Mouse (Mus musculus) megakaryocyte, embryonic 14.5 days (primary cell): ENCODE measurements around the gene Mef2b. TPM values are rescaled to one million over a fixed set of nuclear protein-coding genes. Genes with fewer than 3 reads are reported as not detected.

Source experiments
- H3K27me3 ChIP-seq: replicated peaks from 2 replicates; pipeline ENCODE3; 2012; ENCODE audit warnings: inconsistent platforms
- H3K36me3 ChIP-seq: replicated peaks from 2 replicates; pipeline ENCODE3; 2012; ENCODE audit warnings: low read length, inconsistent platforms, mixed read lengths
- H3K4me1 ChIP-seq: 2 replicates; pipeline ENCODE4 v1.6.1; 2012; ENCODE audit warnings: inconsistent platforms
- H3K4me3 ChIP-seq: replicated peaks from 2 replicates; pipeline ENCODE3; 2012; ENCODE audit warnings: moderate library complexity, mild to moderate bottlenecking, inconsistent platforms
- H3K9me3 ChIP-seq: 2 replicates; pipeline ENCODE4 v1.6.1; 2012; ENCODE audit warnings: inconsistent platforms
- FLI1 ChIP-seq: IDR thresholded peaks from 2 replicates; pipeline ENCODE4 v1.6.1; 2012; ENCODE audit warnings: low read length, inconsistent platforms, mixed read lengths
- GATA1 ChIP-seq: IDR thresholded peaks from 3 replicates; pipeline ENCODE4 v1.6.1; 2012; ENCODE audit warnings: mixed read lengths, low read length, inconsistent platforms, borderline replicate concordance
- polyA plus RNA-seq: library from polyadenylated mRNA; stranded (reverse); fragments of >175 nt; gene quantifications from 2 replicates; pipeline ENCODE4 v1.2.3, GENCODE M21; 2012; ENCODE audit warnings: low replicate concordance; ENCODE audit not compliant: insufficient read depth

Mef2b gene
- polyA plus RNA-seq, 1 experiment: 1.9 TPM

DNA sequence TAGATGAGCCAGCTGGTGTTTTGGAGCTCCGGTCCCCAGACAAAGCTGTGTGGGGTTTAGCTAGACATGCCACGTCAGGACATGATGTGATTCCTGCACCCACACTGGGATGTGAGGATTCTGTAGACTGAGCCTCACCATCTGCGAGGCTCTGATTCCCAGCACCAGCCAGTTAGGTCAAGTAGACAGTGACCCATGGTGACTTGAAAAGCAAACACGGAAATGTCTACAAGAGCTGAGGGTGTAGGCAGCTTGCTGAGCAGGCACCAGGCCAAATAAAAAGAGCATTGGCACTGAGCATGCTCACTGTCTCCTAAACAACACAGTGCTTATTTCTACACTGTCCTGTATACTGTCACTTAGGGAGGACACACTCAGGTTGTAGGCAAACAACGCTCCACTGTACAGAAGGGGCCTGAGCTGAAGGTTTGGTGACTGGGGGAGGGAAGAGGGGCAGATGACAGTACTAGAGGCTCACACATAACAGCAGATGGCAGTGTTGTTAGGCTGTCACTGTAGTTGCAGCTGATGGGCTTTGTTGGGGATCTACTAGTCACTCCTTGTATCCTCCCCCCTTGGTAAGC lies 60.7 kb downstream of the Mef2b start:
- Histone ChIP-seq H3K36me3 (peaks cover 11% of the 10 kb centered on the region), H3K27me3 (no peaks in the 10 kb centered on the region), H3K4me3 (no peak overlapping the region)

DNA sequence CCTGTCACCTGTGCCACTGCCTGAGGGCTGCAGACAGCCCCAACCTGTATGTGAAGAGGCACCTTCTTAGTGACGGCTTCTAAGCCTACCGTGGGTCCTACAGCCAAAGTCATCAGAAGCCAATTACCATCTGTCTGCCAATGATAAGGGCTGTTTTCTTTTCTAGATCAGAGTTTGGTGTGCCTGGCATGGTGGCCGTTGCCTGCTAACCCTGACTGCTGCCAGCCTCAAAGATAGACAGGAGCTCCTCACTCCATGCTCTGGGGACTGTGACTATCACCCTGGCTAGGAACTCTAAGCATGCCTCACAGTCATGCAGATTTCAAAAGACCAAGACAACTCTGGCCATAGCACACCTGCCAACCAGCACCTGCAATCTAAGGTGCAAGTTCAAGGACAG lies 61.9 kb downstream of the Mef2b start:
- Histone ChIP-seq H3K4me1 (peaks cover 69% of the 10 kb centered on the region), H3K27me3 (no peaks in the 10 kb centered on the region), H3K4me3 (peak overlapping the region; percentile 71), H3K9me3 (no peaks in the 10 kb centered on the region), H3K36me3 (peaks cover 10% of the 10 kb centered on the region)
- no peak for TF ChIP-seq FLI1
- TF ChIP-seq GATA1: no peak; the same call in 2 of the 3 replicates

More for the DNA sequence above, 60.7 kb downstream of the Mef2b start:
- TF ChIP-seq FLI1 (no peak), GATA1 (no peak)
- Histone ChIP-seq H3K4me1 (peaks cover 73% of the 10 kb centered on the region), H3K9me3 (no peaks in the 10 kb centered on the region)

DNA sequence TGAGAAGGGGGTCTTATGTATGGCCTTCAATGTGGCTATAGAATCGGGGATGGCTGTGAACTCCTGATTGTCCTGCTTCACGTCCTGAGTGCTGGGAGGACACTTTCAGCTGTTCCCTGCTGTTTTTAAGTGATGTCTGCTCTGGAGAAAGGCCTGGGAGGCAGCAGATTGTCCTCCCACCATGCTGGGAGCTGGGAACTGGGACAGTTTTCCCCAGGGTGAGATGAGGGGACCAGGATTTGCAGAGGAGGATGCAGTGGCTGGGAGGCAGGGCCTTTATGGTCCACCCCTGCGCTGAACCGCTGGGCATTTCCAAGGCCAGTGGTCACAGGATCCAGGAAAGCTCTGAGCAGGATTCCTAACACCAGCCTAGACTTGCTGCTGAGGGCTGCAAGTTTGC lies 63.6 kb downstream of the Mef2b start:
- Histone ChIP-seq H3K4me1 (peaks cover 77% of the 10 kb centered on the region), H3K9me3 (no peaks in the 10 kb centered on the region), H3K27me3 (no peaks in the 10 kb centered on the region), H3K36me3 (peaks cover 14% of the 10 kb centered on the region), H3K4me3 (no peak overlapping the region)
- TF ChIP-seq GATA1 (no peak), FLI1 (no peak)

DNA sequence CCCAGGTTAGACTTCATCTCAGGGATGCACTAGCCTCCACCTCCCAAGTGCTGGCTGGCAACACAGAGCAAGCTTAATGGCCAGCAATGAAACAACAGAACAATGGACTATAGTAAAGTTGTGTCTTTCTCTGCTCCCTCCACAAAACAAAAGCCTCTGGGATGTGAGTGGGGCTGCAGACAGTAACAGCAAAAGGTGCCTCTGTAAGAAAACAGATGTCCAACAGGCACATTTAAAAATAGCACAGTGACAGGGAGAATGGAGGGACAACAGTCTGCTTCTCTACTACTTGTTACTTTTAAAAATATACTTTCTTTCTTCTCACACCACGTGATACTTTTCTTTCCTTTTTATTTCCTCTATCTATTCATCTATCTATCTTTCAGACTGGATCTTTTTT lies 65.2 kb downstream of the Mef2b start:
- TF ChIP-seq FLI1: no peak
- no peak for TF ChIP-seq GATA1
- H3K4me1 ChIP-seq: peaks cover 86% of the 10 kb centered on the region

DNA sequence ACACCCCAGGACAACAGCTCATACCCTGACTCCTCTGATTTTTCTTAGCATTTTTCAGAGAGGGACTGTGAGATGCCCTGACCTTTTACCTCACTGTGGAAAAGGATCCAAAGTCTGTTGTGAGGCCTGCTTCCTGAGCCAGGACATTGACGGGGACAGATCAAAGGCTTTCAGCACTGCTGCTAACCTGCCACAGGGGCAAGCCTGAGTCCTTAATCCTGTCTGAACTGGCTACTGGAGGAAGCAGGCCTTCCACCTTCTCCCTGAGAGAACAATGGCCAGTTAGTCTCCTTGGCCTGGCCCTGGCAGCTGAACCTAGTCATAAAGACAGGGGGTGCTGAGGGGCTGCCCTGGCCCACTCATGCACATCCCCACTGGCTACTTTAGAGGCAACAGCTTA lies 68.6 kb downstream of the Mef2b start:
- Histone ChIP-seq H3K4me3 (no peak overlapping the region), H3K4me1 (peaks cover 78% of the 10 kb centered on the region), H3K36me3 (peaks cover 12% of the 10 kb centered on the region), H3K27me3 (no peaks in the 10 kb centered on the region), H3K9me3 (no peaks in the 10 kb centered on the region)
- TF ChIP-seq FLI1: no peak

More for the DNA sequence above, 65.2 kb downstream of the Mef2b start:
- Histone ChIP-seq H3K4me3 (no peak overlapping the region), H3K9me3 (no peaks in the 10 kb centered on the region), H3K36me3 (peaks cover 16% of the 10 kb centered on the region), H3K27me3 (no peaks in the 10 kb centered on the region)

DNA sequence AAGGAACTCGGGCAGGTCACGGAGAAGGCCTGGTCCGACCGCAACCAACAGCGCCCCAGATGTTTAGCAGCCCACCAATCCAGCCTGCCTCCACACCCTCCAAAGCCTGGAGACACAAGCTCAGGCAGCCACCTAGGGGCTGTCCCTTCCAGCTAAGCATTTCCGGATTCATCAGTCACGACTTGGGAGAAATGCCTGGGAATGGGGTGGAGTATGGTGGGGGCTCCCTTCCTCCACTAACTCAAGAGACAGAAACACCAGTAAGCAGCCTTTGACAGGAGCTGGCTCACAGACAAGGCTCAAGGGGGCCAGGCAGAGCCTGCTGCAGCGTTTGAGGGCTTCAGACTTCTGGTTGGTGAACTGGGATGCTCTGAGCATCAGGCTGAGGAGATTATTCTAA lies 71.0 kb downstream of the Mef2b start:
- Histone ChIP-seq H3K27me3 (no peaks in the 10 kb centered on the region), H3K9me3 (no peaks in the 10 kb centered on the region), H3K4me3 (peak overlapping the region; percentile 60), H3K36me3 (peaks cover 6% of the 10 kb centered on the region), H3K4me1 (peaks cover 83% of the 10 kb centered on the region)
- TF ChIP-seq GATA1: no peak
- TF ChIP-seq FLI1: no peak

DNA sequence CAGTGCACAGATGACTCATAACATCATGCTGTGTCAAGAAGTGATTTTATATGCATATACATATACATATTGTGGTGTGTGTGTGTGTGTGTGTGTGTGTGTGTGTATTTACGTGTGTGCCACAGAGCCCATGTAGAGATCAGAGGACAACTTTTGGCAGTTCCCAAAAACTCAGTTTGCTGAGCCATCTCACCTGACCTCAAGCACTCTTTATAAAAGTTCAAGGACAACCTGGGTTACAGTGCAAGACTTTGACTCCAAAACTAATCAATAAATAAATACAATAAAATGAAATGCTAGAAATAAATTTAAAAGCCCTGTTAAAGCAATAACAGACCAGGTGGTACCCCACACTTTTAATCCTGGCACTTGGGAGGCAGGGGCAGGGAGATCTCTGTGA lies 71.8 kb downstream of the Mef2b start:
- H3K4me3 ChIP-seq: peak overlapping the region; percentile 96
- peaks cover 6% of the 10 kb centered on the region for H3K36me3 ChIP-seq
- H3K4me1 ChIP-seq: peaks cover 90% of the 10 kb centered on the region
- H3K9me3 ChIP-seq: no peaks in the 10 kb centered on the region
- no peaks in the 10 kb centered on the region for H3K27me3 ChIP-seq
- TF ChIP-seq FLI1 (no peak), GATA1 (no peak)

DNA sequence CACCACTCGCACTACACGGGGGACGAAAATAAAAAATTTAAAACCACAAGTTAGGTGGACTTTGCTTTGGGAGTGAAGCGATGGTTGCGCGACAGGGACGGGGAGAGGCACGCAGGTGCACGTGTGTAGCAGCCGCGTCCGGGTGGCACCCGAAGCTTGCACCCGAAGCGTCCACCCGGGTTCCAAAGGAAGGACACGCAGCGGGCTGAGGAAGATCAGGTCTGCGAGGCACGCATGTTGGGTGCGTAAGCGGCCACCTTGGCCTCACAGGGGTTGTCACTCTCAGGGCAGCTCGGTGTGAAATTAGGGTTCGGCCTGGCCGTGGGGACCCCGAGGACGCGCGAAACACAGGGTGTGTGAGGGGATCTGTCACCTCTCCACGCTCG lies 72.2 kb downstream of the Mef2b start:
- TF ChIP-seq FLI1 (no peak), GATA1 (no peak)
- Histone ChIP-seq H3K4me3 (peak overlapping the region; percentile 96), H3K4me1 (peaks cover 91% of the 10 kb centered on the region), H3K36me3 (peaks cover 6% of the 10 kb centered on the region), H3K27me3 (no peaks in the 10 kb centered on the region), H3K9me3 (no peaks in the 10 kb centered on the region)

DNA sequence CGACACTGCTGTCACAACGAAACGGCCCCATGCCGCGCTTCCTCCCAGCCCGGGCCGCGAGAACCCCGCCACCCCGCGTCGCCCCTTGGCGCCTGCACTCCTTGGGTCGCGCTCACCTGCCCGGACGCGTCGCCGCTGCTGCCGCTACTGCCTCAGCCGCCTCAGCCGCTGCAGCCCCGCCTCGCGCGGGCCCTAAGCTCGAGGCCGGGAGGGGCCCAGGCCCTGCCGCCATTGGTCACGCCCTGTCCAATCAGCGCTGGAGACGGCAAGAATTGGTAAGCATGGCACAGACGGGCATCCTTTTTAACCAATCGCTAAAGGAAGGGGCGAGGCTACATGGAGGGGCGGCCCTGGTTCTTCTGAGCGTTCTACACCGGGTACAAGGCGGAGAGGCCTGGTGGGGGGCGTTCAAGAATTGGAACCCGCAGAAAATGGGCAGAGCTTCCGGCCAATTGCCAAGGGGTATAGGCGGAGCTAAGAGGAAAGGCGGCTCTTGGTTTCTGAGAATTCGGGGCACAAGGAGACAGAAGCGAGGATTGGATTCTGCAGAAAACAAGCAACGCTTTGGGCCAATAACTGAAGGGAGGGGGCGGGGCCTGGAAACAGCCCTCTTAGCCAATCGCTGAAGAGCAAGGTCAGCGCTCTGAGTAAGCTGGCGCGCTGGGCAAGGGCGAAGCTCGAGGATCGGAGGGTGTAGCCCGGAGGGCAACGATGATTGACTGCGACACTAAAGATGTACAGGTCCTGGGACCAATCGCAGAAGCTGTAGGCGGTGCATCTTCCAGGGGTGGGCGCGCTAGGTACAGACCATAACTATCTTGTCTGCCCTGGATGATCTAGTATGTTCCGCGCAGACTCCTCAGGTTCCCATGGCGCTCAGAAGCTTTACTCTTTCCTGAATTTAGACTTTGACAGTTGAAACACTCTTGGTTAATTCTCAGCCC lies 72.9 kb downstream of the Mef2b start, which contains the start of gene Slc25a42:
Slc25a42 (minus strand) TSS at position 194 of the 944 bp plus-strand sequence.
- H3K9me3 ChIP-seq: no peaks in the 10 kb centered on the region
- H3K4me3 ChIP-seq: peak within 1 kb of the TSS; percentile 96
- H3K4me1 ChIP-seq: peaks cover 91% of the 10 kb centered on the region
- peaks cover 5% of the 10 kb centered on the region for H3K36me3 ChIP-seq
- no peaks in the 10 kb centered on the region for H3K27me3 ChIP-seq
- no peak for TF ChIP-seq GATA1
- no peak for TF ChIP-seq FLI1

DNA sequence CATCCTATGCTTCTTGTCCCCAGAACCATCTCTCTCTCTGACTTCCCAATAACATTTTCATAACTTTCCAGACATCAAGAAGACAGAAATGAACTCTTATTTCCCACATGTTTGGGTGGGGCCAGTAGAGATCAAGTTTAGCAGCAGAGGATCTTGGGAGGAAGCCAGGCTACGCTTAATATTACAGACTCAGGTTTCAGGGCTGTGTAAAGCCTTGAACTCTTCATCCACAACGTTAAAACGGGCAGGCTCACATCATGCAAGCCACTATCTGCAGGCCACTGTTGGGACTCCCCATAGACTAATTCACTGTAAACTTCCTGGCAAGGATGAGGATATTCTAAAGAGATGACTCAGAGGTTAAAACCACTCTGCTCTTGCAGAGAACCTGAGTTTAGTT lies 74.9 kb downstream of the Mef2b start:
- H3K4me3 ChIP-seq: no peak overlapping the region
- peaks cover 3% of the 10 kb centered on the region for H3K27me3 ChIP-seq
- no peaks in the 10 kb centered on the region for H3K9me3 ChIP-seq
- TF ChIP-seq GATA1: no peak
- no peak for TF ChIP-seq FLI1
- H3K36me3 ChIP-seq: peaks cover 3% of the 10 kb centered on the region
- peaks cover 87% of the 10 kb centered on the region for H3K4me1 ChIP-seq
